Mouse (Mus musculus): Measurements from ENCODE around the gene Psg16.
A peak's percentile ranks its signal among the peaks of the same experiment; 100 is the strongest.
"Not testable (repeated sequence)": the region's sequence is repeated elsewhere in the genome, so short reads cannot be mapped to it uniquely, and the experiment has no call there.

Gene Psg16

DNA sequence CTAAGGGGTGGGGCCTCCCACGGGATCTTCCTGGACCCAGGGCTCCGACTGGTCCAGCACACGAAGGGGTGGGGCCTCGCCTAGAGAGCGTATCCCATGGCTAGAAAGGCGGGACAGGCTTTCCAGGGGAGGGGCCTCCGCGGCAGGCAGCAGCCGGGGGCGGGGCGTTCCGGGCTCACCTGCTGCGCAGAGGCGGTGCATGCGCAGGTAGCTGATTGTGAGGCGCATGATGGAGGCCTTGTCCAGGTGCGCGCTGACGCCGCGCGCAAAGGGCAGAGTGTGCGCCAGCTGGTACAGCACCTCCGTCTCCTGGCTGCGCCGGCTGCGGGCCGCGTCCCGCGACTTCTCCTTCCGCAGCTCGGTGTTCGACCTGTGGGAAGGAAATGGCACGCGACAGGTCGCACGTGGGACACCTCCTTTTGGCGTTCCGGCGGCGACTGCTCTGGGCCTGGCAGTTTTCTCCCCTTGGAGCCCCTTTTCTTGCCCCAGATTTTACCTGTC, 17.7 kb upstream of the Psg16 start:
- DNase-seq, result peak; percentile 94 to 97

DNA sequence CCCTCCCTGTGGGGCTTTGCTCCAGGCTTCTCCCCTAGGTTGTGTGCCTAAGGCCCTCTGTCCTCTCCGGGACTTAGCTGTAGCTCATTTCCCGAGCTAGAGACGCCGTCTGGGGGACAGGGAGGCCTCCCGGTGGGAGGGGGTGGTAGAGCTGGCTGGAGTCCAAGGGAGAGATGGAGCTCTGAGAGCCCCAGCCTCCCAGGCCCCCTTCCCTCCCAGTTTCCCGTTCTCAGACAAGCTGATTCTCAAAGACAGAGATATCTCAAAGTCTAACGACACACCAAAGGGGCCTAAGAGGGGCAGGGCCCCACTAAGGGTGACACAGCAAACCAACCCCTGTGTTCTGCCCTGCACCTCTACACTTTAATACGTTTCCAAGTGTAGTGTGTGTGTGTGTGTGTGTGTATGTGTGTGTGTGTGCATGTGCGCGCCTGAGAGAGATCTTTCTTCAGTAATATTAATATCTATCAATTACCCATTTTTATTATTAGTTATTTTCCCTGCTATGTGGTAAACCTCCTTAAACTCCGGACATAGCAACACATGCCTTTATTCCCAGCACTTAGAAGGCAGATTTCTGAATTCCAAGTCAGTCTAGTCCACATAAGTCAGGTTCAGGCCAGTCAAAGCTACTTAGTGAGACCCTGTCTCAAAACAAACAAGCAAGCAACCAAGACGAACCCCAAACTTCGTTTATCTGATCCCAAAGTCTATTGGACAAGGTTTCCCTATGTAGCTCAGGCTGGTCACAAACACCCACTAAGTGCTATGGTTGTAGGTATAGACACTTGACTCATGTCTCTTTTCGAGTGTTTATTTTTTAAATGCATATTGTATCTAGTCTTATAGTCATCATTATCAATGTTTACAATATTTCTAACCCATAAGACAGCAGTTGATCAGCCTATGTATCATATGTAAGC, 17.0 kb upstream of the Psg16 start:
- peak; percentile 50 to 60 for DNase-seq

DNA sequence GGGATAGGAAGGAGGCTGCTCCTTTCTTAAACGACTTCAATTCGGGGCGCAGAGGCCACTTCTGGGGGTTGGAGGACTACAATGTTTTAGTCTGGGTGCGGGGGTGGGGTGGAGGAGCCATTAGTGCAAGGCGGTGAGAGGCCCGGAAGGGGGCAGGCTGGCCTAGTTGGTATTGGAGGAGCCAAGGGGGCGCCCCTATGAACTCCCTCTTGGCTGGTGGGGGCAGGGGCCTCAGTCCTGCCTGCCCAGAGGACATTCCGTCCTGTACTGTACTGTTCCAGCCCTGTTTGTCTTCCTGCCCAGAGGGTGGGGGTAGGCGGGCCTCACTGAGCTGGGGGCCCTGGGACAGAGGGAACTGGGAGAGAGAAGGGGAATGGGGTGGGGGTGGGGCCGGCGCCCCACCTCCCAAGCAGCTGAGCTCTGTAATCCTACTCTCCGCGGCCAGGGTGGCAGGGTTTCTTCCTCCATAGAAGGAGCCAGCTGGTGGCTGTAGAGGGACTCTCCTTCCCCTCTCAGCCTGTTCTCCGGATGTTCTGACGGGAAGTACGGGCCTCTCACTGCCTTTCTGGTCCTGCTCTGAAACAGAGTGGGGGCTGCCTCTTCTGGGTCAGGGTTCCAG, 15.7 kb upstream of the Psg16 start:
- peak; percentile 94 to 98 for DNase-seq

- peak; percentile 73 to 85 for DNase-seq
These were observed 14.9 kb upstream of the Psg16 start for GRCm38 (mm10) chr7:17058816-17059462.

DNA sequence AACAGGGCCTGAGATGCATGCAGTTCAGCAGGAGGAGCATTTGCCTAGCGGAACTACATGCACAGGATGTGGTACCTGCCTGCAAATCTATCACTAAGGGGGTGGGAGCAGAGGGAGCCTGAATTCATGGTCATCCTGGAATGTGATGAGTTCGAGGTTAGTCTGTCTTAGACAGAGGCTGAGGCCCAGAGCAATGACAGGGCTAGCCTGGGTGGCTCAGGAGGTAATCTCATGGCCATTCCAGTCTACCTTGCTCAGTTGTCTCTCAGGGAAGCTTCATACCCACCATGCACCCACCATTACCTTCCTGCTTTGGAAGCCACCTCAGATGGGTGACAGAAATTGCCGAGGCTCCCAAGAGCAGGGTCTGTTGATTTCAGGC, 14.4 kb upstream of the Psg16 start:
- DNase-seq, result no peak

GRCm38 (mm10) chr7:17060031-17060781, 13.6 kb upstream of the Psg16 start:
- DNase-seq, result peak; percentile 97 to 98

GRCm38 (mm10) chr7:17060782-17061605, 12.8 kb upstream of the Psg16 start:
- DNase-seq, result peak; percentile 73 to 85

DNA sequence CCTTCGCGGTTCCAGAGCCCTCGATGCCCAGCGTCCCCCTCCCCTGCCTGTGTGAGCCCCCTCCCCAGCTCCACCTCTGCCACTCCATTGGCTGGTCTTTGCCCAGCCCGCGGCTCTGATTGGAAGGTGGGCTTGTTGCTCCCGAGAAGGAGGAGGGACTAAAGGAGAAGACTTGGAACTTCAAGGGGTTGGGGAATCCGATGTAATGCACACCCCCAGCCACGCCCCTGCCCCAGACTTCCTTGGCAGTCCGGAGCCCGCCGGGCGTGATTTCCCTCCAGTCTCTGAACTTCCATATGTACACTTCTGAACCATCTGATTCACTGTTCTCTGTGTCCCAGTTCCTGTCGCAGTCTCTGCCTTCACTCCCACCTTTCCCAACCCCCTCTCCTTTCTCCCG, 11.5 kb upstream of the Psg16 start, which contains the start of gene Hif3a:
Gene Hif3a, minus strand, starts transcription at position 39 of the 400 bp plus-strand sequence.
- peak; percentile 85 to 92 for DNase-seq

GRCm38 (mm10) chr7:17062845-17063244, 11.0 kb upstream of the Psg16 start:
- DNase-seq, result peak; percentile 49 to 74

DNA sequence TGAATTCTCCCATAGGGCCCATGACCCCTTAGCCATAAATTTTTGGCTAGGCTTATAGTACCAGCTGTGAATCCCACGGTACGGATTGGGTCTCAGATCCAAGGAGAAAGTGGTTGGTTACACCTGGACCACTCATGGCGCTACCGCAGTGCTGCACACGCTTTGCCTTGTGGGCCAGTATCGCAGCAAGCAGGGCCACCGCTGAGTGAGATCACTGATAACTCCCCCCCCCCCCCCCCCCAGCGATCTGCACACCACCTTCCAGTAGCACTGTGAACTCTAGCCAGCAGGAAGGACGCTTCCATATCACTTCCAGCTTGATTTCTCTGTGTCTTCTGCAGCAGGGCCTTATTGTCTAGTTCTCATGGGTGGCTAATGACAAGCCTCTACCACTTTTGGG, 8.2 kb upstream of the Psg16 start:
- no peak for DNase-seq

DNA sequence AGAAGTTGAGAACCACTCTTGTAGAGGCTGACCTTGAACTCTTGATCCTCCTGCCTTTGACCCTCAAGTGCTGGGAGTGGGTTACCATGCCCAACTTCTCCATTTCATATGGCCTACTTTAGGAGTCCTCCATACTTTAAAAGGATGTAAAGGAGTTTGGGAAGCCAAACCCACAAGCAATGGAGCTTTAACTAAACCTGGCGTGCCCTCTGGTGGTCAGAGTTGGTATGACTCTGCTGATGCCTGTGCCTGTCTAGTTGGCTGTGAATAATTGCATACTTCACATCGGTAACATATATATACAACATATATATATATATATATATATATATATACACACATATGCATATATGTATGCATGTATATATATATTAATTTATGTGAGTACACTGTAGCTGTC, 7.4 kb upstream of the Psg16 start:
- peak; percentile 77 to 85 for DNase-seq

- DNase-seq, result no peak
These were observed 6.8 kb upstream of the Psg16 start for GRCm38 (mm10) chr7:17067000-17067399.

- DNase-seq, result not testable (repeated sequence)
These were observed 6.2 kb upstream of the Psg16 start for GRCm38 (mm10) chr7:17067651-17068050.

GRCm38 (mm10) chr7:17073513-17073903, 332 bp upstream of the Psg16 start:
- DNase-seq, result no peak

- DNase-seq, result no peak
These were observed 2.7 kb downstream of the Psg16 start for GRCm38 (mm10) chr7:17076542-17076941.

GRCm38 (mm10) chr7:17078076-17078654, 4.3 kb downstream of the Psg16 start:
- DNase-seq, result no peak

- no peak for DNase-seq
These were observed 8.9 kb downstream of the Psg16 start for GRCm38 (mm10) chr7:17082766-17083165.

DNA sequence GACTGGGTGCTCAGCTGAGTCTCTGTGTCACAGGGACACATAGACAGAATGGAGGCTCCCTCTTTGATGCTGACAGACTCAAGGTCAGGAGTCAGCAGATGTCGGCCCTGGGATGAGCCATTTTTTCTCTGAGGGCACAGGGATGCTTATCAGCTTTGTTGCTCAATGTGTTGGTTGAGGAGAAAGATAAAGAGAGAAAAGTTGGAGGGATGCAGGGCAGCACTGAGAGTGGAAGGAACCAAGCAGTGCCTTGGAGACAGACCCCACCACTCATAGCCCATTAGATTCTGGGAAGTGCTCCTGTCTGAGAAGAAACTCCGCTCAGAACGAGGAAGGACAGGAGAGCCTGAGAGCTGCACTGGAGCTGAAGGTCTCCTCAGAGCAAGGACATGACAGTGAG, 13.9 kb downstream of the Psg16 start:
- no peak for DNase-seq

DNA sequence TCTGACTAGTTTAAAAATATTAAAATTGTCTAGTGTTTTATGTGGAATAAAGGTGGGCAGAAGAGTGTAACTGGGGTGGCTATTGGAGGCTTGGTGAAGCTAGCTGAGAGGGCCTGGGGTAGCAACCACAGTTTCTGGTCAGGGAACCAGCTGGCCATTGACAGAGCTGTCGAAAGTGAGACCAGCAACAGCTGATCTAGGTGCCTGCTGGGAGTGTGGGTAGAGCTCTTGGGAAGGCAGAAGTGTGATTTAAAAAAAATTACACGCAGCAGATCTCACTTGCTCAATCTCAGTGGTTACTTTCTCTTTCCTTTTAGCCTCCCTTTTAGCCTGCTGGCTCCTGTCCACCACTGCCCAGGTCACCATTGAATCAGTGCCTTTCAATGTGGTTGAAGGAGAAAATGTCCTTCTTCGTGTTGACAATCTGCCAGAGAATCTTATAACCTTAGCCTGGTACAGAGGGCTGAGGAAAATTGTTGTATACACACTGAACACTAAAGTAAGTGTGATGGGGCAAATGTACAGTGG, 16.3 kb downstream of the Psg16 start:
- no peak for DNase-seq

- no peak for DNase-seq
These were observed 17.4 kb downstream of the Psg16 start for GRCm38 (mm10) chr7:17091280-17091679.

DNA sequence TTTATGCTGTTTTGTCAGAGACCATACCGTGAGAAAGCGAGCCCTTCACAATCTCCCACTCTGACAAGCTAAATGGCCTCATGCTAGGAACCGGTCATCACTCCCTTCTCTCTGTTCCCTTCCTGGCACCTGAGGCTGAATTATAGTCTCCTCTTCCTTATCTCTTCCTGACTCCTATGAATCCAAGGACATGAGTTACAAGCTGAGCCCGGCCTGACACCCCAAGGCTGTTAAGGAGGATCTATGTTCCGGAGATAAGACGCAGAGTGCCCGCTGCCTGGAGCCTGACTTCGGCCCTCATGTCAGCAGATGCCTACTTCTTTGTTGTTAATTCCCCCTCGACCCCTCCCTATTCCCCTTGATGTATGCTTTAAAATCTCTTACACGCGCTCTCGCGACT, 27.8 kb downstream of the Psg16 start:
- DNase-seq, result not testable (repeated sequence)

All from lung, adult 18-20 months (tissue).